Mouse (Mus musculus) neural tube, embryonic 14.5 days (tissue): ENCODE measurements around the gene Rab8b. TPM values are rescaled to one million over a fixed set of nuclear protein-coding genes. Genes with fewer than 3 reads are reported as not detected.
A peak's percentile ranks its signal among the peaks of the same experiment; 100 is the strongest.

Source experiments
- ATAC-seq: fragments of 200-750 bp; cut with Nextera tagmentation; 2 replicates; pipeline ENCODE4 v1.8.0; 2017; ENCODE audit warnings: low read depth, mild to moderate bottlenecking, moderate TSS enrichment, moderate library complexity
- H3K27ac ChIP-seq: fragments of 300-500 bp; sonication (generic); 2 replicates; pipeline ENCODE4 v1.5.1; 2014; ENCODE audit warnings: low read depth, mild to moderate bottlenecking, control low read depth, low read length, moderate library complexity, mixed read lengths
- H3K27me3 ChIP-seq: fragments of 300-500 bp; sonication (generic); 2 replicates; pipeline ENCODE4 v1.6.1; 2014; ENCODE audit warnings: low read length; ENCODE audit not compliant: control insufficient read depth, insufficient read depth
- H3K36me3 ChIP-seq: fragments of 300-500 bp; sonication (generic); 2 replicates; pipeline ENCODE4 v1.6.1; 2014; ENCODE audit warnings: low read length, mixed read lengths; ENCODE audit not compliant: control insufficient read depth, insufficient read depth
- H3K4me1 ChIP-seq: fragments of 300-500 bp; sonication (generic); 2 replicates; pipeline ENCODE4 v1.6.1; 2014; ENCODE audit warnings: low read length; ENCODE audit not compliant: control insufficient read depth, insufficient read depth
- H3K4me2 ChIP-seq: fragments of 300-500 bp; sonication (generic); 2 replicates; pipeline ENCODE4 v1.6.1; 2014; ENCODE audit warnings: mild to moderate bottlenecking, low read depth, low read length, control low read depth
- H3K4me3 ChIP-seq: fragments of 300-500 bp; sonication (generic); 2 replicates; pipeline ENCODE4 v1.5.1; 2014; ENCODE audit warnings: low read depth, low read length, control low read depth, mixed read lengths
- H3K9ac ChIP-seq: fragments of 300-500 bp; sonication (generic); replicated peaks from 2 replicates; pipeline ENCODE4 v1.6.1; 2014; ENCODE audit warnings: low read depth, mild to moderate bottlenecking, control low read depth, low read length, mixed read lengths
- H3K9me3 ChIP-seq: fragments of 300-500 bp; sonication (generic); 2 replicates; pipeline ENCODE4 v1.6.1; 2016; ENCODE audit warnings: low read length; ENCODE audit not compliant: control insufficient read depth
- WGBS: fragments of 180-500 bp; shearing (Covaris S2); extraction: QIAGEN DNeasy Blood & Tissue Kit; methylation state at CpG from one replicate; pipeline ENCODE4 v1.1.7; 2014; 5-methylcytosine and 5-hydroxymethylcytosine counted together
- polyA plus RNA-seq: library from polyadenylated mRNA; unstranded; fragments of >200 nt; fragmentation: Nextera tagmentation; extraction: Ambion mirVana; gene quantifications from 2 replicates; pipeline ENCODE4 v1.2.1, GENCODE M21; 2014

The Rab8b gene
- polyA plus RNA-seq, 1 experiment from 2014 or later, result 35.5 TPM

DNA sequence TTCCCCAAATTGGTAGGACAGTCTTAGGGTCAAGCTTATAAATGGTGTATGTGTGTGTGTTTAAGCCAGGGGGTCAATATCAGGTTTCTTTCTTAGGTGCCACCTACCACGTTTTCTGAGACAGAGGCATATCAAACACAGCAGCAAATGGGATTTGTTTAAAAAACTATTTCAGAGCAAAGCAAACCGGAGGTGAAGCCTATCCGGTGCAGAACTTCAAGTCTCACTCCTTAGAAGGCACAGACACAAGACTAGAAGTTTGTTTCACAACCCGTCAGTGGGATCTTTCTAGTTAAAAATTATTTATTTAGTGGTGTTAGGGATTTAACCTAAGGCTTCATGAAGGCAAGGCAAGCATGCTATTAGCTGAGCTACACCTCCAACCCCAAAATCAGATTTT, 25.7 kb upstream of the Rab8b start:
- ATAC-seq, result 0 out of 2 replicates have a peak, but pooled peaks have one; percentile 1
- Histone ChIP-seq H3K9me3 (no peaks in the 10 kb centered on the region), H3K36me3 (peaks cover 3% of the 10 kb centered on the region; the same call in 1 of the 2 replicates), H3K9ac (peak overlapping the region; percentile 88; the same call in 1 of the 2 replicates), H3K27me3 (no peaks in the 10 kb centered on the region), H3K4me3 (peak overlapping the region; percentile 89), H3K4me2 (peak overlapping the region; percentile 83), H3K27ac (peak overlapping the region; percentile 94), H3K4me1 (0 out of 2 replicates have a peak, but pooled peaks cover 4% of the 10 kb centered on the region)
- WGBS, result 30% methylated on average over 4 of the region's 4 CpGs

DNA sequence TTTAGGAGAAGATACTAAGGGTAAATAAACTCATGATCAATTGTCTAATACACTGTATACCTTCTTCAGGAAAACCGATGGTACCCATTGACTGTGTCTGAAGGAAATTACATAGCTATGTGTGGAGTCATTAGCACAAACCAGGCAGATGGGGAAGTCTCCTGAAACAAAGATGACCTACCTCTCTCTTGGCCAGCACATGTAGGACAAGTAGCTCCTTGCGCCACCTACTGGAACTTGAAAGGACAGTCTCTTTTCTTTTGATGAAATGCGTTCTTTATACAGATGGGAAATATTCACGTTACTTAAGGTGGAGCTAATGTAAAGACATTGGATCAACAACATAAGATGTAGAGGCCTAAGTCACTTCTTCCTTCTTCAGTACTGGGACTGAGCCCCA, 19.3 kb upstream of the Rab8b start:
- H3K36me3 ChIP-seq, result no peaks in the 10 kb centered on the region
- H3K27me3 ChIP-seq, result no peaks in the 10 kb centered on the region
- H3K4me3 ChIP-seq, result no peak overlapping the region
- 0 out of 2 replicates have a peak, but pooled peaks cover 3% of the 10 kb centered on the region for H3K4me1 ChIP-seq
- H3K9ac ChIP-seq, result no peak overlapping the region
- no peak for ATAC-seq
- H3K27ac ChIP-seq, result no peak overlapping the region
- H3K9me3 ChIP-seq, result no peaks in the 10 kb centered on the region
- no peak overlapping the region for H3K4me2 ChIP-seq
- 8% methylated on average over 4 of the region's 4 CpGs for WGBS

DNA sequence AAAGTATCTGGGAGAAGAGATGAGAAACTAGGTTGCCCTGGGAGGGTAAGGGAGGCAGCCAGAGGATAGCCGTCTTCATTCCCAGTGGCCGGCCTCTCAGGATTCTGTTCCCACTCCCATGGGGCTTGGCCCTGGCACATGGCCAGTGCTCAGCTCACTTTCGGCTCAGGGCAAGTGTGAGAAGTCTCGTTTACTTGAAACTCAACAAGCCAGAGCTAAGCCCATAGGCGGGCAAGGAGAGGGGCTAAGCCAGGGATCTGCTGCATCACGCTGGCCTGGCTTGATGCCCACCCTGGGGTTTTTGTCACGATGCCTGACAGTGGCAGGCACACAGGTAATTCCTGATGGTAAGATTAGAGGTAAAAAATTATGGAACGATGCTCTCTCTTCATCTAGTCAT, 18.0 kb upstream of the Rab8b start:
- whole genome bisulfite sequencing, result 59% methylated on average over 8 of the region's 8 CpGs
- no peak overlapping the region for H3K27ac ChIP-seq
- ATAC-seq, result no peak
- H3K4me3 ChIP-seq, result no peak overlapping the region
- H3K36me3 ChIP-seq, result no peaks in the 10 kb centered on the region
- no peaks in the 10 kb centered on the region for H3K27me3 ChIP-seq
- H3K9ac ChIP-seq, result no peak overlapping the region
- H3K4me1 ChIP-seq, result peaks cover 6% of the 10 kb centered on the region; the same call in 1 of the 2 replicates
- no peak overlapping the region for H3K4me2 ChIP-seq
- H3K9me3 ChIP-seq, result no peaks in the 10 kb centered on the region

DNA sequence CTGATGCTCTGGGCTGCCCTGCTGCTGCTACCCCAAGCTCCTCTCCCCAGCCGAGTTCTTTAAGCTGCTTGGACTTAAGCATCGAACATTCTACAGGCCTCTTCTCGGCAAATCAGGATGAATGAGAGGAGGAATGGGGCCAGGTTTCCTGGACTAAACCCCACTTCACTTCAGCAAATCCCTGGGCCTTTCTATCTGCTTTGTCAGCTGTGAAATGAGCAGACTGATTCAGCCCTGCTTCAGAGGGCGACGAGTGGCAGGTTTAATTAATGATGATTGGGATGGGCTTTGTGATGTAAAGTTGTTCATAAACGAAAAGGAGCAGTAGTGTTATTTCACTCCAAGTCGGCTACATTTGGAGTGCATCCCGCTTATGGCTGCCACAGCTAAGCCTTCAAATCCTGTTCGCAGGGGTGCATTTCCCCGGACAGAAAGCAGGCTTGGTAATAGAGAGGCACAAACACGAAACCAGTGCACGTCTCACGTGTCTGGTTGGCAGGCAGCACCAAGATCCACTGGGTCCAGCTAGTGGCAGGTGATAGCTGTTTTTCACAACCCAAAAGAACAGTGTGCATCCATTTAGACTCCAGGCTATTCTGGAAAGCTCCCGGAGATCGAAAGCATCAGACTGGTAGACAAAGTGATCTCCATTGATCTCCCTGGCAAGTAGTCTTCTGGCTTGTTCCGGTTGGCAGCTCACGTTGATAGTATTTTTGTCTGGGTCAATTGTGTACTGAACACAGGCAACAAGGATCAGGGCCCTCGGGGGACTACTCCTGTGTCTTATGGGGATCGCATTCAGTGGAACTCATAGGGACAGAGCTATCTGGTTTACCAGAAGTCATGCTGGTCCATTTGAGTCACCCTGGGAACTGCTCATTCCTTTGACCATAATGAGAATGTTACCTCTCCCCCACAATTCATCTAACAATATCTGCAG, 14.7 kb upstream of the Rab8b start:
- ATAC-seq, result peak; percentile 75
- H3K9ac ChIP-seq, result no peak overlapping the region
- no peak overlapping the region for H3K4me3 ChIP-seq
- peak overlapping the region; percentile 30 for H3K27ac ChIP-seq
- peaks cover 6% of the 10 kb centered on the region; the same call in 1 of the 2 replicates for H3K4me1 ChIP-seq
- H3K4me2 ChIP-seq, result no peak overlapping the region
- H3K9me3 ChIP-seq, result no peaks in the 10 kb centered on the region
- no peaks in the 10 kb centered on the region for H3K36me3 ChIP-seq
- no peaks in the 10 kb centered on the region for H3K27me3 ChIP-seq
- WGBS, result 30% methylated on average over 19 of the region's 19 CpGs

- no peak overlapping the region for H3K9ac ChIP-seq
- H3K4me1 ChIP-seq, result peaks cover 6% of the 10 kb centered on the region; the same call in 1 of the 2 replicates
- no peaks in the 10 kb centered on the region for H3K27me3 ChIP-seq
- H3K4me3 ChIP-seq, result no peak overlapping the region
- WGBS, result 67% methylated on average over 7 of the region's 7 CpGs
- ATAC-seq, result no peak
- no peaks in the 10 kb centered on the region for H3K9me3 ChIP-seq
- H3K27ac ChIP-seq, result no peak overlapping the region
- H3K36me3 ChIP-seq, result no peaks in the 10 kb centered on the region
- H3K4me2 ChIP-seq, result no peak overlapping the region
Observed at GRCm38 (mm10) chr9:66930351-66930750, 10.9 kb upstream of the Rab8b start.

GRCm38 (mm10) chr9:66927696-66928402, 8.4 kb upstream of the Rab8b start:
- ATAC-seq, result no peak

GRCm38 (mm10) chr9:66925853-66926252, 6.4 kb upstream of the Rab8b start:
- no peaks in the 10 kb centered on the region for H3K9me3 ChIP-seq
- no peak for ATAC-seq
- no peaks in the 10 kb centered on the region for H3K36me3 ChIP-seq
- H3K27me3 ChIP-seq, result no peaks in the 10 kb centered on the region
- no peak overlapping the region for H3K27ac ChIP-seq
- H3K9ac ChIP-seq, result no peak overlapping the region
- 81% methylated on average over 3 of the region's 3 CpGs for WGBS
- no peaks in the 10 kb centered on the region for H3K4me1 ChIP-seq
- no peak overlapping the region for H3K4me2 ChIP-seq
- no peak overlapping the region for H3K4me3 ChIP-seq

More at GRCm38 (mm10) chr9:66927696-66928402, 8.4 kb upstream of the Rab8b start:
- 54% methylated on average over 8 of the region's 8 CpGs for WGBS
- H3K4me2 ChIP-seq, result no peak overlapping the region
- no peaks in the 10 kb centered on the region for H3K36me3 ChIP-seq
- H3K9me3 ChIP-seq, result no peaks in the 10 kb centered on the region
- no peaks in the 10 kb centered on the region for H3K4me1 ChIP-seq
- H3K27me3 ChIP-seq, result no peaks in the 10 kb centered on the region
- H3K9ac ChIP-seq, result no peak overlapping the region
- H3K4me3 ChIP-seq, result no peak overlapping the region
- no peak overlapping the region for H3K27ac ChIP-seq

- Histone ChIP-seq H3K4me3 (no peak overlapping the region), H3K4me2 (no peak overlapping the region), H3K27ac (no peak overlapping the region), H3K9me3 (no peaks in the 10 kb centered on the region), H3K36me3 (no peaks in the 10 kb centered on the region), H3K9ac (no peak overlapping the region), H3K27me3 (no peaks in the 10 kb centered on the region), H3K4me1 (peaks cover 5% of the 10 kb centered on the region; the same call in 1 of the 2 replicates)
- no peak for ATAC-seq
- 97% methylated on average over 1 of the region's 1 CpGs for WGBS
Observed at GRCm38 (mm10) chr9:66922076-66922475, 2.6 kb upstream of the Rab8b start.
